Mouse (Mus musculus) CH12F3 (cell line): ENCODE results near the gene 1700034J05Rik.

Experiments used
- in situ Hi-C: fragments of 300-500 bp; cut with MboI; formaldehyde crosslinking; loops from 2 replicates; pipeline ENCODE4 v1.14.3; 2020; ENCODE audit warnings: low sequenced_read_pairs

Gene 1700034J05Rik

DNA sequence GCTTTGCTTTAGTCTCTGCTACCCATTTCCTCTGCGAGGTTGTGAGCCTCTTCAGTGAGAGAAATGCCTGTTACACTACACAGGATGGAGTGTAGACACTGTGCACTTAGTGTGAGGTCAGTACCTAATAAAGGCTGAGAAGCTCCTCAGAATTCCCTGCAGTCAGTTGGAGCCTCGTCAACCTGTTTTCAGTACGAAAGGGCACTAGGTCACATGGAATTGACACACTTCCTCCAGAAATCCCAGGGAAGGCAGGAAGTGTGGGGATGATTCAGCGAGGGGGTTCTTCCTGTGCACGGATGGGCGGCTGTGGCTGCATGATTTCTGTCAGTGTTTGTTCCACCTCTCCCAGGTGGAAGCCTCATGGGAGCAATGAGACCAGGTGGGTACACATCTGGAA is 21.1 kb downstream of the 1700034J05Rik start:
- in situ Hi-C loops, result no loop called here

DNA sequence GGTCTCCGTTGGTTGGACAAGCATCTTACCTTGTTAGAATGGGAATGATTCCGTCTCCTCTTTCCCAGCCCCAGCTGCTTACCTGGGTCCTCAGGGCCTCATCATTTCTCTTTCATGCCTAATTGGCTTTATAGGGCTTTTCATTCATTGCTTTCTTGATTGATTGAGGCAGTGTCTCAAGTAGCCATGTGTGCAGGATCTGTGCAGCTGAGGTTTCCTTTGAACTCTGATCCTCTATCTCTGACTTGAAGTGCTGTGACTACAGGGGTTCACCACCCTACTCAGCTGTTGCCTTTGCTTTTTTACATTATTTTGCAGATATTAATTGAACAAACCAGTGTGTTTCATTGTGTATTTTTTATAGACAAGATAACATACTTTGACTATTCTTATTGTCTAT is 25.2 kb downstream of the 1700034J05Rik start:
- in situ Hi-C loops, result no loop called here

DNA sequence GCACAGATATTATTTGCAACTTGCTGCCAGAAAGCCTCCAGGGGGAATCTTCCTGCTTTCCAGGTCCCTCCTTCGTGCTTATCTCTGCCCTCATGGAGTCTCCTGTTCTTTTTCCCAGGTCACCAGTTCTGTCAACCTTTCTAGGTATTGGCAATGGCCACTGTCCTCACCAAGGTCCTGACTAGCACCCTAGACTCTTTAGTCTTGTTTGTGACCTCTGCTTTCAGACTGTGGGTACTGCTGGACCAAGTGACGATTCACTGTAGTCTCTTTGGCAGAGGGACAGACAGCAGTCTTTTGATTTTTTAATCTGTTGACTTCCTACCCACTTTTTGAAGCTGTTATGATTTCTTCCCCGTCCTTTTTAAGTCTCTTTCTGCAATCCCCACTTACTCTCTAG is 26.1 kb downstream of the 1700034J05Rik start:
- in situ Hi-C loops, result no loop called here

DNA sequence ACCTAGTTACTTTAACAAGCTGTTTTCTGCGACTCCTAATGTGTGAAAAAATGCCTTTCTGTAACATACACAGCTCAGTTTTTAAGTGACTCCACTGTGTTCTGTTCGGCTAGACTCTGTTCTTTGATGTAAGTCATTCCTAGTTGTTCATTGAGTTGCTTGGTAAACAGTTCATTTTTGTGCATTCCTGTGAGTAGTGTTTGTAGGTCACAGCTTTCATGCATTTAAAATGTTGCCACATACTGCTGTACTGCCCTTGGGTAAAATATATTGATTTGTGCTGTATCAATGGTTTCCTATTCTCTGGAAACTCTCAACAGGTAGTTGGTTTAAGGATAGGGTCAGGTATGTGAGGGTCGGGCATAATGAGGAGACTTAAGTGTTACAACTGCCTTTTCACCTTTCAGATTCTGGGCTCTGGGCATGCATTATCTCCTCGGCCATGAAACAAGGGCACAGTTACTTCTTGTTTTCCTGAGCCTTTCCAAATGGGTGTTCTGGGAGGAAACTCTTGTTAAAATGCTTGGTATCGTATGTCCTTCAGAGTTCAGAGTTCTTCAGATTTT is 27.7 kb downstream of the 1700034J05Rik start:
- in situ Hi-C loops, result no loop called here

DNA sequence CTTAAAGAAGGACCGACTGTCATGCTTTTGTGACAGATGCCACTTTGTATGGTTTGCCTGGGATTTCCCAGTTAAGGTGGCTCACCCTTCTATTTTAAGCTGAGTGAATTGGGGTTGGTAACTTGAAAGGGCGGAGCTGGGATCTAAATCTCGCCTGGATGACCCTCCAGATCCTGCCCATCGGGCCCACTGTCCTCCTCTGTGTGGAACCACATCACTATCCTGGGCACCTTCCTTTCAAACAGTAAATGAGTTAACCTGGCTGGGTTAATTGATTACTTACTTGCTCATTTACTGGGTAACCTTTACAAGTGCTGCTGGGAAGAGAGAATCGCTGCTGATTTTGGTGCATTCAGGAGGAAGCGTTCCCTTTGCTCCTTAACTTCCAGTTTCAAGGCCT is 35.9 kb downstream of the 1700034J05Rik start:
- in situ Hi-C loops, result no loop called here

DNA sequence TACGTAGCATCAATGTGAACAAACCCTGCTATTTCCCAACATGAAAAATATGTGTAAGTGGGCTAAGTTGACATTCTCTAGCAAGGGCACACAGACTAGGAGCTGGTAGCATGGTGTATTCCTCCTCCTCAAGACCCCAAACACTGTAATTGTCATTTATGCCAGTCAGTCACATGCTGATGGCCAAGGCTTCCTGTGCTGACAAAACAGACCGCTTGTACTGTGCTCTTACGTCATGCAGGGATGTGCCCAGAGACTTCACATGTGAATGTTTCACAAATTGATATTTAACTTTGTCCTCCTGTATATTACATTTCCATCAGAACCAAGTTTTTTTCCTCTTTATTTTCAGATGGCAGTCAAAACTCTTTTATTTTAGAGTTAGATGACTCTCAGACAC is 36.8 kb downstream of the 1700034J05Rik start:
- in situ Hi-C loops, result no loop called here

DNA sequence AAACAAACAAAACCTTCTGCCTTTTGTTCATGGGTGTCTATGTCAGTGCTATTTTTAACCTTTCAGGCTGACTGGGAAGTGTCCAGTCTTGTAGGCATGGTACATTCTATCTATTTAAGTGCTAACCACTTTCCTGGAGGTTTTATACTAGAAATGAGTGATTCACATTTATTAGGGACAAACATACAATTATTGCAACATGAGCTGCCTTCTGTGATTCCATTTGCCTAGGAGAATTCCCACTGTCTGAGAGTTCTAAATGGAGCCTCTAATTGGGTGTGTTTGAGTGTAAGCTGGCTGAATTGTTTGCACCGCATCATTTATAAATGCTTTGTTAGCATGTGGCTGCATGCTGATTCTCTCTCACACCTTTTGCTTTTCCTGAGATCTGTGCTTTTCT is 38.4 kb downstream of the 1700034J05Rik start:
- in situ Hi-C loops, result no loop called here

DNA sequence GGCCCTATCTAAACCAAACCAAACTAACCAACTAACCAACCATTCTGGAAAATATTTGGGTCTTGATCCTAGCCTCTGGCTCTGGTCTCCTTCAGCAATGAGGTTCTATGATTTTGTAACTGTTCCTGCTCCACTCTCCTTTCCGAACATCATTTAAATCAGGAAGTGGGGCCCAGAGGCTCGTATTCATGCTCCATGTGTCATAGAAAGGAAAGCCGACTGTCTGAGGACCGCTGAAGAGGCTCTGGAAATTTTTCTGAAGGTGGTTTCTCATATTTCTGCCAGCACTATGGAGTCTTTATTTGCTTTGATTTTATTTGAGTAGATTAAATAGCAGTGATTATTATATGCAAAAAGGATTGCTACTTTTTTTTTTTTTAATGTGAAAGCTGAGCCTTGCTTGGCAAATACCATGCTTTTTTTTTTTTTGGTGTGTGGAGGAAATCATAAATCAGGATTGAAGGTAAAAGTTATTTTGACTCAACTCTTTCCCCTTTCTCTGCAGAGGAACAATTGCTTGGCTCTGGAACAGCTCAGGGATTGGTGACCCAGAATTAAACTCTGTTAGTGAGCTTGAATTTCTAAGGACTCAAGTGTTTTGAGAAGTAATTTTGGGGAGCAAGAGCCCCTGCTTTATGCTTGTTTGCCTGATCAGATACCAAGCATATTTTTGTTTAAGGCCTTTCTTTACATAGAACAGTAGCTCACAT is 40.6 kb downstream of the 1700034J05Rik start:
- in situ Hi-C loops, result no loop called here

DNA sequence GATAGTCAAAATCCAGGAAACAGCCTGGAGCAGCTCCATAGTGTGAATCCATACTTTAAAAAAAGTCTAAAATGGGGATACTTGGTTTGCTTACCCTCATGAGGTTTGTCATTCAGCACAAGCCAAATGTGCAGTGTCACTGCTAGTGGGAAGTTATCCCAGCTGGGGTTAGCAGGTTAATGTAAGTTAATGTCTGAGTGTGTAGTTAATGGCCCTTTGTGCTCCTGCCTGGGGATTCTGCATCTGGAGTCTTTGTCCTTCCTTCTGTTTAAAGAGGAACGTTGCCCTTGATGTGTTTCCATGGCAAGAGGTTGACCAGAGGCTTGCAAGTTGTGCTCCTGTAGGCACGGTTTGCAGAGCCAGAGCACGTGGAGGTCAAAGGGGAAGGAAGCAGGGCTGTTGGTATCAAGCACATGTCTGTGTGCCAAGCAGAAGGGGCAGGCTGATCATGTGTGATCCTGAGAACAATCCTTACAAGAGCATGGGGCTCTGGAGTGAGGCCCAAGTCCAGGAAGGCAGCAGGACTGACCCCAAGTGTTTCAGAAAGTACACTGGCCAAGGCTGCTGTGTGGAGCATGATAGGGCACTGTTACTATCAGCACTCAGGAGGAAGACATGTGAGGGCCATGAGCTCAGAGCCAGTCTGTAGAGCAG is 41.3 kb downstream of the 1700034J05Rik start:
- in situ Hi-C loops, result no loop called here

DNA sequence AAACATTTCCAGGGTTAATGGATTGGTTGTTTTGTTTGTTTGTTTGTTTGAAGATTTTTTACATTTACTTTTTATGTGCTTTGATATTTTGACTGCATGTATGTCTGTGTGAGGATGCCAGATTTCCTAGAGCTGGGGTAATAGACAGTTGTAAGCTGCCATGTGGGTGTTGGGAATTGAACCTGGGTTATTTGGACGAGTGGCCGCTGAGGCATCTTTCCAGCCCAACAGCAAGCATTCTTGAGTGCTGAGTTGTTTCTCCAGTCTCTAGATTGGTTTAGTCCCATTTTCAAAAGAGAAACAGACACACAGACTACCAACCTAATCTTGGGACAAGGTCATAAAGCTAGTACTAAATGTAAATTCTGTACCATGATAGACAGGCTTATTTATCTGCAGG is 43.4 kb downstream of the 1700034J05Rik start:
- in situ Hi-C loops, result no loop called here

DNA sequence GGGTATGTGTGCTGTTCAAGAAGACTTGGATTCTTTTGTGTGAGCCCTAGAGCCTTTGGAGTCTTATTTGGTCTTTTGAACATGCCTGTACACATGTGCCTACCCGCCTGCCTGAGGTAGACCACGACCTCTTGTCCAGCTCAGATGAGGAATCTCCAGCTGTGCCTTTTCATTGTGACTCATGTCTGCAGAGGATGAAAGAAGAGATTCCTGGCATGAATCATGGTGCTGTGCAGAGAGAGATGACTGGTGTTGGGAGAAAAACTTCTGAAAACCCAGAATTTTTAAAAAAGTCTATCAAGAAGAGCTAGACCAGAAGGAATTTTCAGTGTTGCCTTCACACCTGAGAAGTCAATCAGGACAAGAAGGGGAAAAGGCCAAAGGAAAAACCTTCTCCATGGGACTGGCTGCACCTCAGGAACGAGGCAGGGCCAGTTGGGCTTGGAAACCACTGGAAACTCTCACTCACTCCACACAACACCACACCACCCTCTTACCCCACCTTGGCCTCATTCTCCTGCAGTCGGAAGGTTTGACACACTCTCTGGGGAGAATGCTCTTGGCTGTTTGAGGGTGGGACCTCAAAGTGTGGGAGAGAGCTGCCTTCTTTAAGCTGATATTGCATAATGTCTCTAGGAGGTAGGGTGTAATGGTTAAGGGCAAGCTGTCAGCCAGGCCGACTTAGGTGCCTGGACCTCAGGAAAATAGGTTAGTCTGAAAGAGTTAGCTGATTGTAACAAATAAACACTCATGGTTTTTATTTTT is 44.3 kb downstream of the 1700034J05Rik start:
- in situ Hi-C loops, result no loop called here

DNA sequence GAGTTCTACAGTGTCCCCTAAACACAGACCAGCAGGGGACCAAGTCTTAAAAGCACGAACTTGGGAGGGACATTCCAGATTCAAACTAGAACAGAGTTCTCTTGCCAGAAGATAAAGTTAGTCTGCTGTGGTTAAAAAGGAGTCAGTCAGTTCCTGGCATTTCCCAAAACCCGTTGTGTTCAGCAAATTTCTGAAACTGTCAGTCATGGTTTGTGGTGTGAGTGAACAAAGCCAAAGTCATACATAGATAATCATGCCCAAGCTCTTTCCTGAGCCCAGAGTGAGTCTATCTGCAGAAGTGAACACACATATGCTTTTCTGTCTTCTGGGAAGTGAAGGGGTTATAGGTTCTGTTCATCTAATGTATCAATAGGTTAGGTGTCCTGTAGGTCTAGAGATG is 45.4 kb downstream of the 1700034J05Rik start:
- in situ Hi-C loops, result no loop called here

DNA sequence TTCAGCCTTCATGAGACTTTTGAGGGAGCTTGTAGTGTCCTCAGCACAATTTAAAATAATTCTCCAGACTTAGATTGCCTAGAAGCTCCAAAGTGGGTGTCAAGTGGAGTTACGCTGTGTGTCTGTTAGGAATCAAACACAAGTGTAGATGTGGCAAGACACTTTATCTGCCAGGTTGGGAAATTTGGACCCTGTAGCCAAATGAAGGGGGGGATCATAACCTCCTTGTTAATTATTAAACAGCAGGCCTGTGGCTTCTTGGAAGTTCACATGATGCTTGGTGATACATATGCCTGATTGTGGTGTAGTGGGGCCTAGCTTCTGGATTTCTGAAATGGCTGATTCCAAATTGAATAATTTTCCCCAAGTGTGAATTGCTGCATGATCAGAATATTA is 46.4 kb downstream of the 1700034J05Rik start:
- in situ Hi-C loops, result no loop called here

DNA sequence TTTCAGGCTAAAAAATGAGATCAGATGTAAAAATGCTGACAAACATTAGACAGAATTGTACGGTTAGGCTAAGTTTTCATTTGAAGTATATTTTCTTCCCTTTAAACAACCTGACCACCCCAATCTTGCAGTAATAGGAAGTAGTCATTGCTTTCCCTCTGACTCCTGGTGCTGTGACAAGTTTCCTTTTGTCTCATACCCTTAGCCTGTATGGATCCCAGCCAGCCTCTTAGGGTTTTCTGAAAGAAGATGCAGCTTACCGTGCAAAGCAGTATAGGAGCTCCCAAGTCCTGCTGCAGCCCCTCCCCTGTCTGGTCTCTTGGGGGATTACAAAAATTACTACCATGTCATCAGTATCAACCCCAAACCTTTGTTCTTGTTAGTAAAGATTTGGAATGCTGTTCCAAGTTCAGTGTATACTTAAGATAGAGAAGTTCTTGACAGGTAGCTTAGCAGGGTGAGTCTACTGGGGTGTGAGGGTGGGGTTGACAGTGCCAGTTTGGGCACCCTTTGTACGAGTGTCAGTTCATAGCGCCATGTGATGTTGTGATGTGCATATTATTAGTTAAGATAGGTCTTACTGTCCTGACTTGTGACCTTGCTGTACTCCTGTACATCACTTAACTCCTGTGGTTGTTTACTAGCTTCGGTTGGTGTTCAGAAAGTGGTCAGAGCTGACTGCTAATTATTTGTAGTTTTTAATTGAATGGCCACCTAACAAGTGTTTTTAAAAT is 47.0 kb downstream of the 1700034J05Rik start:
- in situ Hi-C loops, result no loop called here

DNA sequence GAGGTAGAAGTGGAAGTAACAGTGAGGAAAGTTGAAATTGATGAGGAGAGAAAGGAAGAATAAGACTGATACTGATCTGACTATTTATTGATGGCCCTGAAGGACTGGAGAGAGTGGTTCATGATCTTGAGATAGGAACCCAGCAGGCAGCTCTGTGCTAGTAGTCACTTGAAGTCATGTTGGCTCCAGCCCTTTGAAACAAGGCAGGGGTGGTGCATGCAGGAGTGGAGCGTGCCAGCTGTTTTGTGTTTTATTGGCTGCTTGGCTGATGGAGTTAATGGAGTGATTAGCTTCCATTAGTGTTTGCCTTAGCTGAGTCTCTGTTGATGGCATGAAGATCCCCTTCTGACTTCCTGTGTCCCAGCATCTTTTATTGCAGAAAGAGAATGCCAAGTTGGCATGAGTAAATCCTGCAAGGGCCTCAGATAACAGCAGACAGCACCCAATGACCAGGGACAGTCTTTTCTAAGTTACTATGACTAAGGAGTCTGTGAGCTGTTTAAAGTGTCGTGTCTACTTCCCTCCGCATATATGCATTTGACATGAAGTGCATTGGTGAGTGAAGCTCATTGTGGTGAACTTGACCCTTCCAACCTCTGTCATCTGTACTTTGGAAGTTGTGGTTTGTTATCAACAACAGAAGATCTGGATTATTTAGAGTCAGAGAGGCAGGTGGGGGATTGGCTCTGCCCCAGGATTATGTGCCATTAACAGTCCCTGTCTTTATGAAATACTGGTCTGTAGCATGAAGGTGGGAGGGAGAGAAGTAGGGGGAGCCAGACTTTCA is 48.0 kb downstream of the 1700034J05Rik start:
- in situ Hi-C loops, result no loop called here

DNA sequence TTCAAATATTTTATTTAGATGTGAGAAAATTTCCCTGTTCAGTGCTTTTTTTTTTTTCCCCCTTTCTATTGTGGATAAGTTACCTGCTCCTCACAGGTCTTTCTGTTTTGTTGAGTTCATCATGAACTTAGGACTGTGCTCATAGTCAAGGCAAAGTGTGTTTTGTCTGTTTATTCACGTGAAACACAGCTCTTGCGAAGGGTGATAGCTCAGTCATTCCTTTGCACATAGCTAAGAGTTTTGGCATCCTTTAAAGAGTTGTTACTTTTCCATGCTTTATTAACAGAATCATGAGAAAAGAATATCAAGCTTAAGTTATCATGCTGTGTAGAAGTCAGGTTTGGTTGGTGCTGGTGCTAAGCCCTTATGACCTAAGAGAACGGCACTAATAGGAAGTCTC is 49.5 kb downstream of the 1700034J05Rik start:
- in situ Hi-C loops, result no loop called here

DNA sequence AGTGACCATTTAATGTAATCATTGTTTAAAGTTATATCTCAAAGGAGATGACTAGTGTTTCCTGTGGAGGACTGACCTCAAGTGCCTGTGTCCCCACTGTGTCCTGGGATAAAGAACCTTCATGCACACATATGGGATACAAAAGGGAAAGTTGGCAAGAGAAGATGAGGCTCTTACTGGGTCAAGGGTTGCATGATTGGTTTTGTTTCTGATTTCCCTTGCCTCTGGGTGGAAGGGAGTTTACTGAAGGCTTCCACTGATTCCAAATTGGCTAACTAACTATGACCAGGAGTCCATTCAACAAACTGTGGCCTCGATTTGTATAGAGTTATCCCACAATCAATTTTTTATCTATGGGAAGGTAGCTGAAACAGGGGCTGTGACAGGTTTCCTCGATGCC is 50.6 kb downstream of the 1700034J05Rik start:
- in situ Hi-C loops, result no loop called here

DNA sequence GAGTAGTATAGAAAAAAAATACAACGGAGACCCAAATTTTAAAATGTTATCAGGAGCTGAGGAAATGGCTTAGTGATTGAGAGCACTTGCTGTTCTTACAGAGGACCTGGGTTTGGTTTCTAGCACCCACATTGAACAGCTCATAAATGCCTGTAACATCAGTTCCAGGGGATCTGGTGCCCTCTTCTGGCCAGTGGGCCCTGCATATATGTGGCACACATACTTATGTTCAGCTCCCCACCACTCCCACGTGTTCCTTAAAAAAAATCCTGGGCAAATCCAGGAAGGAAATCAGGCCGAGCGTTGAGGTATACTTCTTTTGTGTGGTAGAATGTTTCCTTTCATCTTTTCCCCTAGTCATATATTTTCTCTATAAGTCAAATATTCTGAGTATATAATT is 52.3 kb downstream of the 1700034J05Rik start:
- in situ Hi-C loops, result no loop called here
